Mouse (Mus musculus): ENCODE measurements at regions not wholly inside any gene's neighbourhood (a gene's known extent, or its start where the extent isn't known, plus 50 kb on each side); places are given as distances from the start of the nearest gene placed in this dataset.
"Not testable (repeated sequence)": the region's sequence is repeated elsewhere in the genome, so short reads cannot be mapped to it uniquely, and the experiment has no call there.

DNA sequence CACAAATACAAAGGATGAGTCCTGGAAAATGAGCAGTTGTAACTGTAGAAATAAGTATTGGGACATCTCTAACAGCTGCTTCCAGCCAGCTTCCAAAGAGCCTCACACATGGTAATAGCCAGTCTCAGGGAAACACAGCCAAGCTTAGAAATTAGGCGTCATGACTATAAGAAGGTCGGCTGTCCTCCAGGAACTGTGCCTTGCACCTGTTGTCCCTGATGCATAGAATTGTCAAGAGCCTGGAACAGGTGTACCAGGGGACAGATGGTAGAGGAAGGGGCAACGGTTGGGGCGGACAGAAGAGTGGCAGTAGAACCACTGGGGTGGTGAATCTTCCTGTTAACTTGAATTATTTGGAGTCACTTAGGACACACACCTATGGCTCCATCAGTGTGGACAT, 162.1 kb downstream of the Trib2 start:
- DNase-seq (ENCODE audit: low spot score in 2 of 2) = no peak

GRCm38 (mm10) chr12:15653357-15653763, 163.4 kb downstream of the Trib2 start:
- no peak for DNase-seq (ENCODE audit: low spot score in 2 of 2)

- no peak for DNase-seq (ENCODE audit: low spot score in 2 of 2)
Observed at GRCm38 (mm10) chr12:15651293-15651692, 165.4 kb downstream of the Trib2 start.

DNA sequence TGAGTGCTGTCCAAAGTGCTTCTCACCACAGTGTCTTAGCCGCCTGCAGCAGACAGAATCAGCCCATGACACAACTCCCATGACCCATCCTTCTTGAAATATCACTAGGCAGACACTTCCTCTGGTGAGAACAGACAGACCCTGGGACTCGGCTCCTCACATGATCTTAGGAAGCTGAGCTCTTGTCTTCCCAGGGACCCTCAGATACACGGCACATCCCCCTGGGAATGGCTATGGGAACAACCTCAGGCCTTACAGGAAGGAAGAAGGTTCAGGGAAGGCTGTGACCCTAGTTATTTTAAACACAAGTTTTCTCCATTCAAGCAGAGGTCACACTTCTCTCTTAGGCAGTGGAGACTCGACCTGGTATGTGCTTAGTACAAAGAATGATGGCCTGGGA, 166.8 kb downstream of the Trib2 start:
- no peak for DNase-seq (ENCODE audit: low spot score in 2 of 2)

GRCm38 (mm10) chr12:15649226-15649625, 167.5 kb downstream of the Trib2 start:
- no peak for DNase-seq (ENCODE audit: low spot score in 2 of 2)

DNA sequence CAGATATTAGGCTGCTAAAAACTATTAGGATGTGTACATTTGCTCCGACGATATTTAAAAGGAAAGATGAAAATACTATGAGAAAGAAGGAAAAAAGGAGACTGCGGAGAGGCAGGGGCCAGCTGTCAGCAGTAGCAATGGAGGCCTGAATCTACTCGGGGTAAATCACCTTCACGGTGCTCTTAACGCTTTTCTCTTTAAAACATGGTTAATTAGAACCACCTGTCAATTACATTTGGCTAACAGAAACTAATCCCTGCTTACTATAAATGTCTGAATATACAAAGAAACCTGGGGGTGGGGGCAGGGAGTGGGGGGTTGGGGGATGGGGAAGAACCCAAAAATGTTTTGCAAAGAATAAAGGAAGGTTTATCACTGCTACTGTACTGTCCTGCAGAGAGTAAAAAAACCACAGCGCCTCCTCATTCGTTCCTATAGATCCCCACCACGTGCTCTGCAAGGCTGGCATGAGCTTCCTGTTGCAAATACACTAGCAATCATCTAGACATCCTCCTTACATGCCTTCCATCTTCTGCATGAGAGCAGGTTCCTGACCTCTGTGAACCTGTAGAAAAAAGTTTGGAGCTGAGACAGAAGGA, 172.5 kb downstream of the Trib2 start:
- no peak for DNase-seq (ENCODE audit: low spot score in 2 of 2)

DNA sequence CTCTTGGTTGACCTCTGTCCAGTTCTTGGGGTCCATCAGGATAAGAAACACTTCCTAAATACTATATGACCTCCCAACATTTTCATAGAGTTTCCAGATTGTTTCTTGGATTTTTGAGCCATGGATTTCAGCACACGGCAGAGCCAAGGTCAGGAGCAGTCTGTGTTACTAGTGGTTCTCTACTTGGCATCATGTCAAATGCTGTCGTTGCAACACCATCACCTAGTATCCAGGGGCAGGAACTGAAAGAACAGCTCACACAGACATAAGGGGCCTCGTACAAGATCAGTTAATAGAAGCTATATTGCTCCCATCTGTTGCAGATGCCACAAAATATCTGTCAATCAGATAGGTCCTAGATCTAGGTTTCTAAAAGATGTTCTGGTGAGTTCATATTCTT, 173.1 kb downstream of the Trib2 start:
- DNase-seq (ENCODE audit: low spot score in 2 of 2) = no peak

DNA sequence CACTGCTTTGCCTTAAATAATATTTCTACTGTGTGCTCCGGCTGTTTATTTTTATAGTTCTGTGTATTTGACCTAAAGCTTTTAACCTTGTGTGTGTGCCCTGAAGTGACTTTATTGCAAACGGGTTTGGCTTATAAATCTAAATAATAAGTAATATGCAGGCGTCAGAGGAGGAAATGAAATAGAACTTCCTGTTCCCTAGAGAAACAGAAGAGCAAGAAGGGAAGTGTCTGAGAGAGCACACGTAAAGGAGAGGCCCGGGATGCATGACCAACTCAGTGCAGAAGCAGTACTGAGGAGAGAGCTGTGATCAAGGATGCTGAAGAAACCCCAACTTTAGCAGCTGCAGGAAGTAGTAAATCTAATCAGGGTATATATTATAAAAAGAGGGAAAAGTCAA, 176.4 kb downstream of the Trib2 start:
- no peak for DNase-seq (ENCODE audit: low spot score in 2 of 2)

DNA sequence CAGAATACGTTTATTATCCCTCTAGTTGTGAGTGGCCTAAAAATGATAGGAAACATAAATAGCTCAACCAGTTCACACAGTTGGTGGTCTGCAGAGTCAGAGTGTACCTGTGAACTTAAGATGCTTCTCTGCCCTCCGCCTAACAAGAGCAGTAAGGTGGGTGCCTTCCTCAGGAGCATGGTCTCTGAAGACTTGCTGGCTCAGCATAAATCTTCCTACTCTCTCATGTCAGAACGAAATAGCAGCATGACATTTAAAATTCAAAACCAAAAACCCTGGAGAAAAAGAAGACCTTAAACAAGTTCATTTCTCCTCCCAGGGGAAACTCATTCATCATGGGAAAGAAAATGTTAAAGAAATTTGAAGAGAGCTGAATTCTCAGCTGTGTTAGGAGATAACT, 186.8 kb downstream of the Trib2 start:
- DNase-seq (ENCODE audit: low spot score in 2 of 2) = no peak

DNA sequence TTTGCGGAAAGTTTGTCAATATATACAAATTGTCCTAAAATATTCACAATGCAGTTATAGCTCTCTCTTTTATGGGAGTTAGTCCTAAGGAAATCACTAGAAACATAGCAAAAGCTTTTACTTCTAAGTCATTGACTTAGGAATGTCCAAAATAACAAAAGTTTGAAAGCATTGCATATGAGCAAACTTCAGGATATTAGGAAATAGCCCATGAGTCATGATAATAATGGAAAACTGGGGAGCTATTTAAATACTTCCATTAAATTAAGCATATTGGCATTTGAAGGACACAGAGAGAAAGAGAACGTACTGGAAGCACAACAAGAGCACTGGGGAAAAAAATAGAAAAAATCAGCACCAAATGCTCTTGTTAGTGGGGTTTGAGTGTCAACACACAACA, 197.2 kb downstream of the Trib2 start:
- DNase-seq (ENCODE audit: low spot score in 2 of 2) = no peak

DNA sequence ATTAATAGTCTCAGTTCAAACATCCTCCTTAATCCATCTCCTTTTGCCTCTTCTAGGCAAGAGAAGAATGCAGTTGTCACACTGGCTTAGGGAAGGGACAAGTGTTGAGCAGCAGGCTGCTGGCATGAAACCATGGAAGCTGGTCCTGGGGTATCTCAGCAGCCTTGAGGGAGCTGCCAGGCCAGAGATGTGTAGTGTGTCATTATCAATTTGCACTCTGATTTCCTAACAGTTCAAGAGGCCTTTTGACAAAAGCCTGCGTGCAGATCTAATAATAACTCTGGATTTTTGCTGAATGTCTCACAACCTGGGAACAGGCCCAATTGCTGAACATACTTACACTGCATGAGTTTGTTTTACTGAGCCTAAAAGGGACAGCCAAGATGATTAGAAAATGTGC, 199.4 kb downstream of the Trib2 start:
- DNase-seq (ENCODE audit: low spot score in 2 of 2) = no peak

DNA sequence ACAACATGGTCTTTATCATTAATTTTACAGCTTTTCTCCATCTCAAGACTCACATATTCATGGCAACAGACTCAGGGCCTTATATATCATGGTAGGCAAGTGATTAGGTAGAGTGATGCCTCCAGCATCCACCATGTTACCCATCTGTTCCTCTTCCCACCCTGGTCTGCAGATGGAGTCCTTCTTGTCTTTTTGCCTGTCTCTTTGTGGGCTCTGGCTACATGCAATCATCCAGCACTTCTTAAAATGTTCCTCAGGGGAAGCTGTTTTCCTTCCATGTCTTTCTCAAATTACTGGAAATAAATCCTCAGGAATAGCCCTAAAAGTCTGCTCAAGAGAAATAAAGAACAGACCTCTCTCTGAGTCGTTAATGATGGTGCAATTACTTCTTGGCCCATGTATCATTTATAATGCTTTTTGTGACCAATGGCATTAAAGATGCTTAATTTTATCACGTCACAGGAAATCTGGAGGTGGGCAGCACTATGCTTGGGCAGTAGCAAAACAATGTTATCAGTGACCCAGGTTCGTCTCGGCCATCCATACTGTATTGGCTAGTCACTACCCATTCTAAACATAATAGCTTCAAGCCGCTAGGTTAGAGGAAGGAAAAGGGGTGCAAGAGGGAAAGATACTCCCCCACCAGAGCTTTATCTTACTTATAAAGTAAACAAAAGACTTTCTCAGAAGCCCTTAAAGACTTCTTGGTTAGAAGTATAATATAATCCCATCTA, 204.7 kb downstream of the Trib2 start:
- DNase-seq (ENCODE audit: low spot score in 2 of 2) = no peak

DNA sequence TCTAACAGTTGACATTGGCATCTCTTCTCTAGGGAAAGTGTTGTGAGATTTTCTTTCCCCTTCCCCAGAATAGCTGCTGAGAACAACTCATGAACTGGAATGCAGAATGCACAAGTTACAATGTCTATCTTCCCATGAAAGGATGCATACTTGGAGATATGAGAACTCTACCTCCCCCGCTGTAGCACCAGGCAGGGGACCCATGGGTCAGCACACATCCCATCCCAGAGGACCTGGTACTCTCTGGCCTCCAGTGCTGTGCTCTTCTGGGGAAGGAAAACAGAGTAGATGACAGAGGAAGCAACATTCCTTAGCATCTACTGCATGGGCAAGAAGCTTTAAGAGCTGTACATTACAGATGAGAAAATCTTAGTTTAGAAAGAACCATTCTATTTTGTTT, 209.6 kb downstream of the Trib2 start:
- no peak for DNase-seq (ENCODE audit: low spot score in 2 of 2)

DNA sequence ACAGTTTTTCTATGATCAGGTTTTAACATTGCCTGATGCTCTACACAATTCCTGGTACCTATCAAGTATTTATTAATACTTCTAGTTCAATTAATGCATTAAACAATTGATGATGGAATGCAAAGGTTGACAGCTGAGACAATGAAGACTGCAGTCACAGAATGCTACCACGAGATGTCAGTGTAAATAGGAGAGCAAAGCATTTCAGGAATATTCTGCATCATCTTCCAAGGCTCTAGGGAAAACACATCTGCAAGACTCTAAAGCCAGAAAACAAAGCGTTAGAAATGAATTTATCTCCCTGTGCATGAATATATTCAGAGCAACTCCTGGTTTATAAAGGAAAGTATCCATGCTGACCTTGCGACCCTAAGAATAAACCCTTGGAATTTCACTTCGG, 210.6 kb downstream of the Trib2 start:
- DNase-seq (ENCODE audit: low spot score in 2 of 2) = no peak

DNA sequence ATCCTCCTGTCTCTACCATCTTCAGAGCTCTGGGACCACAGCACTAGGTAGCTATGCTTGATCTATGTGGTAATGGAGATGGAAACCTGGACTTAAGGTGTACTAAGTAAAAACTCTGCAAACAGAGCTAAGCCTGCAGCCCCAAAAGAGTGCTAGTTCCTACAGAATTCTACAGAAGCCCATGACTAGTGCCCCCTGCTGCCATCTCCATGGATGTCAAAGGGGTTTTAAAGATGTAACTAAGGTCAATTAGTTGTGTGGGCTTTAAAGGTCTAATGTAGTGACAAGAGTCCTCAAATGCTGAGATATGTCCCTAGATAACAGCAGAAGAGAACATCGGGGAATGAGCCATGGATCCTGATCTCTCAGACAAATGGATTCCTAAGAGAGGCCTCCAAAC, 212.1 kb downstream of the Trib2 start:
- DNase-seq (ENCODE audit: low spot score in 2 of 2) = no peak

GRCm38 (mm10) chr12:15603885-15604284, 212.8 kb downstream of the Trib2 start:
- no peak for DNase-seq (ENCODE audit: low spot score in 2 of 2)

DNA sequence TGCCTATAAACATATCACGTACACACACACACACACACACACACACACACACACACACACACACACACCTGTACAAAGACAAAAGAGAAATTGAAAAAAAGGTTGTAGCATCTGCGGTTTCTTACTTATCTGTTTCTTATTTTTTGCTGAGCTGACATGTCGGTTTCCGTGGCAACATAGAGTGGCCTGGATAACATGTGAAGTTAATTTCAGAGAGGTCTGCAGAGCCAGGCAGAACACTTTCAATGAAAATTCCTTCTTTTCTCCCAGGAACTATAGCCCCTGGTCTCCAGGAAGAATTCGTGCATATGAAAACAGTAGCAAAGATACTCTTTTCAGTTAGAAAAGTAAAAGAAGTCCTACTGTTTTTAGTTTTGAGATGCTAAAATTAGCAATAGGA, 213.4 kb downstream of the Trib2 start:
- DNase-seq (ENCODE audit: low spot score in 2 of 2) = no peak

- DNase-seq (ENCODE audit: low spot score in 2 of 2) = no peak
Observed at GRCm38 (mm10) chr12:15594704-15595103, 222.0 kb downstream of the Trib2 start.

DNA sequence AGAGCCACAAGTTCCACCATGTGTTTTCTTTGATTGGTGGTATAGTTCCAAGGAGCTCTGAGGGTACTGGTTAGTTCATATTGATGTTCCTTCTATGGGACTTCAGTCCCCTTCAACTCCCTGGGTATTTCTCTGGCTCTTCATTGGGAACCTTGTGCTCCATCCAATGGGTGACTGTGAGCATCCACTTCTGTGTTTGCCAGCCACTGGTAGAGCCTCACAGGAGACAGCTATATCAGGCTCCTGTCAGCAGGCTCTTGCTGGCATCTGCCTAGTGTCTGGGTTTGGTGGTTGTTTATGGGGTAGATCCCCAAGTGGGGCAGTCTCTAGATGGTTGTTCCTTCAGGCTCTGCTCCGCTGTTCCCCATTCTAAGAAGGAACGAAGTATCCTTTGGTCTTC, 228.9 kb downstream of the Trib2 start:
- not testable (repeated sequence) for DNase-seq (ENCODE audit: low spot score in 2 of 2)

DNA sequence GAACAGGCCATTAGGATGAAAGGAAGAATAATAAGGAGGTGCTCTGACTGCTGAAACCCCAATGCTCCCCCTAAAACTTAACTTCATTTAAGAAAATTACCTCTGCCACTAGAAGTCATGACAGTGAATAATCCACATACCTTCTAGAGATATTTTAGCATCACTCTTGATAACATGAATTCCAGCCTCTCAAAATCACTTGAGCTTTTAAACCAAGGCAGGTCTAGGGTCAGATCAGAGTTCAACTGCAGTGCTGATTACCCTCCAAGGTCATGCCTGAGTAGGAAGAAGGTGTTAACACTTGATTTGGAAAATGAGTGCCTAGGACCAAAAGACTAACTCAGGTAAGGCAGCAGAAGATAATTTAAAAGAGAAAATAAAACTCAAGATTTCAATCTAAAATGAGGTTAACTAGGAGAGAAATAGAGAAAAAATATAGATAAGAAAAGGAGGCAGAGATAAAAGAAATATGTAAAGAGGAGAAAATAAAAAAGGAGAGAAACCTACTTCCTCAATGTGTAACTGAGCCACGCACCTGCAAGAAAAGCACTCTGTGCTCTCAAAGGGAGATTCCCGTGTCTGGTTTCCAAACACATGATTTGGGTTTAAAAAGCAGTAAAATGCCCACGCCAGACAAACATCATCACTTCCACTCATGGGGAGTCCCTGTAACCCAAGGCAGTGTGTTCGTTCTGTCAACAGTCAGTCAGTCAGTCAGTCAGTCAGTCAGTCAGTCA, 229.8 kb downstream of the Trib2 start:
- peak; percentile 15 for DNase-seq (ENCODE audit: low spot score in 2 of 2)

DNA sequence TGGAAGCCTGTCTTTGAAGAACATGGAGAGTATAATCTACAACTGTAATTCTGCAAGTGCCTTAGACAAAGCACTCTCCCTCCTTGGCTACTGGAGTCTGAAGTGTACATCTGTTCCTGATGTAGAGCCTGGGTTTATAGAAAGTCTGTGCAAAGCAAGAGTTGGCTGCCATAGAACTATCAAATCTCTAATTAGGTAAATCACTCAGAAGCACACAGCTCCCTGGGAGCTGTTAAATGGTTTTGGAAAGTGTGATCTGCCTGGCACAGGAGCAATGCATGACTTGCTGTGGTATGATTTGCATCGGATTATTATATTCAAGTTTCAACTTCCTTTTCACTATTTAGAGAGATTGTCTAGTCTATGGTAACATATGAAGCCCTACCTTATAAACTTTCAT, 230.9 kb downstream of the Trib2 start:
- peak in 1 of 2 experiments; percentile 5 for DNase-seq (ENCODE audit: low spot score in 2 of 2)

- DNase-seq (ENCODE audit: low spot score in 2 of 2) = no peak
Observed at GRCm38 (mm10) chr12:15584721-15585120, 232.0 kb downstream of the Trib2 start.

DNA sequence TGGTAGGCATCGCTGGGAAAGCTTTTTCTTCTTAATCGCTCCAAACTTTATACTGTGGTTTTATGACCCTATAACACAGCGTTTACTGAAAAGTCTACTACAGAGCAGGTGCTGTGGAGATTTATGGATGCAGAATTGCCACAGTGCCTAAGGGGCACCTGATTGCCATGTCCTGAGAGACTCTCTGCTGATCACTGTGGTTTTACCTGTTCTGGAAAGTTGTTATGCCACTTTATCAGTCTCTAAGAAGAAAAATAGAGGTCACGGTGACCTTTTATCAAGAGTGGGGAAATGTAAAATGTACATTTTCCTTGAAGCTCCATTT, 250.0 kb downstream of the Trib2 start:
- no peak for DNase-seq (ENCODE audit: low spot score in 2 of 2)
